Mouse (Mus musculus): ENCODE results near the gene Ggcx. TPM values are rescaled to one million over a fixed set of nuclear protein-coding genes. Genes with fewer than 3 reads are reported as not detected.
"Not testable (repeated sequence)": the region's sequence is repeated elsewhere in the genome, so short reads cannot be mapped to it uniquely, and the experiment has no call there.

Ggcx gene
- polyA plus RNA-seq, 1 experiment from 2014 or later = 31.7 TPM

DNA sequence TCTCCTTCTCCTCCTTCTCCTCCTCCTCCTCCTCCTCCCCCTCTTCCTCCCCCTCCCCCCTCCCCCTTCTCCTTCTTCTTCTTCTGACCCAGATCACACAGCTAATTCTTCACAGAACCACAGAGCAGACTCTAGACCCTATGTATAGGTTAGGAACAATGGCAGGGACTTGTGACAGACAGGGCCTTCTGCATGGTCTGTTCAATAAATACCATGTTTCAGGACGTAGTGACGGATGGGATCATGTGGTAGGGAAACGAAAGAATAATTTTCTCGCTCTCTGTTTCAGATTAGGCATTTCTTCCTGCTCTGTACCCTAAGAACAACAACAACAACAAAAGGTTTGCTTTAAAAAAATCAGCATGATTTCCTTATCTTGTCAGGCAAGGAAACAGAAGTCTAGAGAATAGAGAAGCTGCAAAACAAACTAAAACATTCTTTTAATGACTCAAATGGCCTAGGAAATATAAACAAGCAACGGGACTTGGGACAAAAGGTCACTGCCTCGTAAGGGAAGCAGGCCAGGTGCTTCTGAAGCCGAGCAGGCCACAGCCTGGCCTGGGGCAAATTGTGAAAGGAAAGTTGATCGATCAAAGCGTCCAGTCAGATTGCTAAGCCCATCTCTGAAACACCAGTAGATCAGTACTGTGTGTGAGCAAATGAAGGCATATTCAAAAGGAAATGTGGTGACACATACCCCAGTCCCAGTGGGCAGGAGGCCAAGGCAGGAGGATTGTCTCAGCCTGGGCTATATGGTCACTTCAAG lies 46.1 kb downstream of the Ggcx start:
- Histone ChIP-seq H3K4me3 (ENCODE audit: low read depth, low read length) (no peak overlapping the region), H3K4me2 (ENCODE audit: low read depth, low read length) (no peak overlapping the region), H3K36me3 (ENCODE audit: control insufficient read depth, insufficient read depth) (no peaks in the 10 kb centered on the region), H3K9me3 (replicated peaks; ENCODE audit: control insufficient read depth, low read length) (no peaks in the 10 kb centered on the region), H3K9ac (ENCODE audit: low read depth, low read length) (no peak overlapping the region), H3K27ac (ENCODE audit: low read length) (0 out of 2 replicates have a peak overlapping the region, but pooled peaks have one; percentile 30), H3K27me3 (ENCODE audit: control insufficient read depth, insufficient read depth, low read depth, low read length) (no peaks in the 10 kb centered on the region), H3K4me1 (ENCODE audit: control insufficient read depth, low read depth, low read length) (peaks cover 14% of the 10 kb centered on the region)
- ATAC-seq (ENCODE audit: low read depth) = peak; percentile 69; the same call in 1 of the 2 replicates
- 43% methylated on average over 9 of the region's 9 CpGs for WGBS (ENCODE audit: insufficient replicate concordance)

DNA sequence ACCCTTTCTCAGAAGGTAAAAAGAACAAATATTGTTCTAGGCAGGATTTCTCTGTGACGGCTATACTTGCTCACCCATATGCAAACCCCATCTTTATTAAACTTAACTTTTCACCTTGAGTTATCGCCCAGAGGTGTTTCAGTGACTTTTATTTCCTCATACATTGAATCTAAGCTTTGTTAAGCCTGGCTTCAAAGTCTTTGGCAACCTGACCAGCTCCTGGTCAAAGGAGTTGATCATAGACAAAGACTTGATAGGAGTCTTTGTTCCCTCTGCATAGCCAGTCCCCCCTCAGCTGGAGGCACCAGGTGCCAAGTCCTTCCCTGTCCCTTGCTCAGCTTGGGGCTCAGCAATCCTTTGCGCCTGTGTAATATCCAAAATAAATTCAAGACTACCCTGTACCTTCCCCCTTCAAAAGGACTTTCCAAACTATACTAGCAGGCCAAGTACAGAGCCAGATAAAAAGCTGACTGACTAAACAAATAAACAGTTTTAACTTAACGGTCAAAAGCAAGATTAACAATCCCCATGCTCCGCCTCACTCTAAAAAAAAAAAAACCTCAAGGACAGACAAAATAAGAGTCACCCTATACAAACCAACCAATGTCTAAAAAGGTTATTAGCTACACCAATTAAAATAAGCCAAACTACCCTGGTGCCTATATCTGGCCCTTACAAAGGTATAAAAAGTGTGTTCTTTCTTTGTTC lies 48.6 kb downstream of the Ggcx start:
- H3K9ac ChIP-seq (ENCODE audit: low read depth, low read length); H3K4me3 ChIP-seq (ENCODE audit: low read depth, low read length); ATAC-seq (ENCODE audit: low read depth); H3K27me3 ChIP-seq (ENCODE audit: control insufficient read depth, insufficient read depth, low read depth, low read length); H3K4me1 ChIP-seq (ENCODE audit: control insufficient read depth, low read depth, low read length); H3K4me2 ChIP-seq (ENCODE audit: low read depth, low read length); H3K36me3 ChIP-seq (ENCODE audit: control insufficient read depth, insufficient read depth); H3K9me3 ChIP-seq (replicated peaks; ENCODE audit: control insufficient read depth, low read length); H3K27ac ChIP-seq (ENCODE audit: low read length): not testable (repeated sequence)
- 62% methylated on average over 5 of the region's 5 CpGs for WGBS (ENCODE audit: insufficient replicate concordance)

DNA sequence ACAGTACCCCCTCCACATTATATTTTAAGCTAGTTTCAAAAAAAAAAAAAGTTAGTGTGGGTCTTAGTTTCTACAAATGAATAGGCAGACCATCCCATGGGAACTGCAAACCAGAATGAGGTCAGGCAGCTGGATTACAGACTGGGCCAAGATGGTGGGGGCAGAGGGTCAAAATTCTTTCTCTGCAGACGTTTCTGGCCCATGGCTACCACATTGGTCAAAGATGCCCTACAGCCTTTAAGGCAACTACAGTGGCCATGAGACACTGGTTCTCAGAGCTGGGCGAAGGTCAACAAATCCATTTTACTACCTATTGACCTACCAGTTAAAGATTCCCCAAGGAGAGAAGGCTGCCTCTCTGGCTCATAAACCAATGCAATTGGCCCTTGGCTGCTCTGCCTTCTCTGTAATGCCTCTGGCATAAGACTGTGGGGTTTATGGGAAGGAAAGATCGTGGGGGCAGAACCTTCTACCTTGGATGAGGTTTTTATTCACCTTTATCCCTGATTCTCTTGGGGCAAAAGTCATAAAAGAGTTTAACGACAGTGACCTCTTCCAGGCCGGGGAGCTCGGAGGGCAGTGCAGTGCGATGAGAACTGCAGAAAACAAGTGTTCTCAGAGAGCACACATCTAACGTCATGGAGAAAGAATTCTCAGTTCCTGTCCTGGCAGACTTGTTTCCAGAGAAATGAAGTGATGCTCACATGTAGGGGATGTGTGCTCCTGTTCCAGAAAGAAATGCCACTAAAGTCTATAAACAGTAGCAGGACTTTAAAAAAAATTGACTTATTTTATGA lies 51.5 kb downstream of the Ggcx start:
- no peak for ATAC-seq (ENCODE audit: low read depth)
- 52% methylated on average over 8 of the region's 8 CpGs for WGBS (ENCODE audit: insufficient replicate concordance)
- no peaks in the 10 kb centered on the region for H3K9me3 ChIP-seq (replicated peaks; ENCODE audit: control insufficient read depth, low read length)
- H3K36me3 ChIP-seq (ENCODE audit: control insufficient read depth, insufficient read depth) = no peaks in the 10 kb centered on the region
- no peak overlapping the region for H3K9ac ChIP-seq (ENCODE audit: low read depth, low read length)
- no peak overlapping the region for H3K4me3 ChIP-seq (ENCODE audit: low read depth, low read length)
- H3K4me1 ChIP-seq (ENCODE audit: control insufficient read depth, low read depth, low read length) = no peaks in the 10 kb centered on the region; the same call in none of the 2 replicates
- H3K27ac ChIP-seq (ENCODE audit: low read length) = no peak overlapping the region
- H3K27me3 ChIP-seq (ENCODE audit: control insufficient read depth, insufficient read depth, low read depth, low read length) = no peaks in the 10 kb centered on the region
- no peak overlapping the region for H3K4me2 ChIP-seq (ENCODE audit: low read depth, low read length)

DNA sequence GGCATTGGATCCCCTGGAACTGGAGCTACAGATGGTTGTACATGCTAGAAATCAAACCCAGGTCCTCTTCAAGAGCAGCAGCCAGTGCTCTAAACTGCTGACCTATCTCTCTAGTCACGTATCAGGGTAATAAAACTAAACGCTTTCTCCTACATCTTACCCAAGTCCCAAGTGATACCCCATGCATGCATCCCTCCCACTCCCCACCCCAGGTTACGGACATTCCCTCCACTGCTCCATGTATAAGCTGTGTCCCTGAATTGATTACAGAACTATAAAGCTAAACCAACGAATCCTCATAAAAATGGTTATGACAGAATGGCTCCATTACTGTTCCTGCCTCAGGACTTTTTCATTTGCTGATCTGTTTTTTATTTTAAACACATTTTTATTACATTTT lies 52.1 kb downstream of the Ggcx start:
- Histone ChIP-seq H3K4me3 (ENCODE audit: low read depth, low read length) (no peak overlapping the region), H3K27me3 (ENCODE audit: control insufficient read depth, insufficient read depth, low read depth, low read length) (no peaks in the 10 kb centered on the region), H3K4me2 (ENCODE audit: low read depth, low read length) (no peak overlapping the region), H3K9me3 (replicated peaks; ENCODE audit: control insufficient read depth, low read length) (no peaks in the 10 kb centered on the region), H3K27ac (ENCODE audit: low read length) (no peak overlapping the region), H3K36me3 (ENCODE audit: control insufficient read depth, insufficient read depth) (no peaks in the 10 kb centered on the region), H3K4me1 (ENCODE audit: control insufficient read depth, low read depth, low read length) (no peaks in the 10 kb centered on the region; the same call in 1 of the 2 replicates), H3K9ac (ENCODE audit: low read depth, low read length) (no peak overlapping the region)
- 70% methylated on average over 4 of the region's 4 CpGs for WGBS (ENCODE audit: insufficient replicate concordance)
- no peak for ATAC-seq (ENCODE audit: low read depth)

DNA sequence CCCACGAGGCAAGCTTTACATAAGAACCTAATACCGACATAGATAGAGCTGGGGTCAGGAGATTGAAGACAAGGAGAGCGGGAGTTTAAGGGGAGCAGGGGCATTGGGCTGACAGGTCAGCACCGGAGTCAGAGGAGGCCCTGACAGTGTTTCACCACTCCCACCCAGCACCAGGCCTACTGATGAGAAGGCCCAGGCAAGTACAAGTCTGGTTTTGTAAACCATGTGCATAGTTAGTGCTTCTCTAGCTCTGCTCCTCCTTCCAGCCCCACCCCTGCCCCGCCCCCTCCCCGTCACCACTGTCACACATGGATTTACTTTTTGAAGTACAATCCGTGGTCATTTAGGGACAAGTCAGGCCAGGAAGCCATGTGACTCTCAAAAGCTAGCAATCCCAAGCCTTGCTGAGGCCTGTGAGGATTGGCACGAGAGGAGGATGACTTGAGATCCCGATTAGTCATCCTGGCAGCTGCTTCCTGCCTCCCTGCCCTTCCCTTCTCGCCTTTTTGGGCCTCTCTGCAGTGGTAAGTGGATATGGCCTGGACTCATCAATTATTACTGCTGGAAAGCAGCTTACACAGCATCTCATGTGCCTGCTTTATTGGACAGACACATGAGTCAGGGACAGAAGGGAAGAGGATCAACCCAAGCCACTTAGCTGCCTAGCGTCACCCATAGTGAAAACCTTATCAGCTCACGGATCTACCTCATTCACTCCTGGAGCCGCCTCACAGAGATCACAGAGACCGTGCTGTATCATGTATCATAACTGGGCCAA lies 59.3 kb downstream of the Ggcx start:
- Histone ChIP-seq H3K9ac (ENCODE audit: low read depth, low read length) (no peak overlapping the region), H3K4me2 (ENCODE audit: low read depth, low read length) (no peak overlapping the region), H3K4me3 (ENCODE audit: low read depth, low read length) (no peak overlapping the region), H3K36me3 (ENCODE audit: control insufficient read depth, insufficient read depth) (no peaks in the 10 kb centered on the region), H3K27me3 (ENCODE audit: control insufficient read depth, insufficient read depth, low read depth, low read length) (no peaks in the 10 kb centered on the region), H3K27ac (ENCODE audit: low read length) (no peak overlapping the region), H3K9me3 (replicated peaks; ENCODE audit: control insufficient read depth, low read length) (no peaks in the 10 kb centered on the region), H3K4me1 (ENCODE audit: control insufficient read depth, low read depth, low read length) (no peaks in the 10 kb centered on the region)
- no peak for ATAC-seq (ENCODE audit: low read depth)
- 51% methylated on average over 14 of the region's 14 CpGs for WGBS (ENCODE audit: insufficient replicate concordance)

DNA sequence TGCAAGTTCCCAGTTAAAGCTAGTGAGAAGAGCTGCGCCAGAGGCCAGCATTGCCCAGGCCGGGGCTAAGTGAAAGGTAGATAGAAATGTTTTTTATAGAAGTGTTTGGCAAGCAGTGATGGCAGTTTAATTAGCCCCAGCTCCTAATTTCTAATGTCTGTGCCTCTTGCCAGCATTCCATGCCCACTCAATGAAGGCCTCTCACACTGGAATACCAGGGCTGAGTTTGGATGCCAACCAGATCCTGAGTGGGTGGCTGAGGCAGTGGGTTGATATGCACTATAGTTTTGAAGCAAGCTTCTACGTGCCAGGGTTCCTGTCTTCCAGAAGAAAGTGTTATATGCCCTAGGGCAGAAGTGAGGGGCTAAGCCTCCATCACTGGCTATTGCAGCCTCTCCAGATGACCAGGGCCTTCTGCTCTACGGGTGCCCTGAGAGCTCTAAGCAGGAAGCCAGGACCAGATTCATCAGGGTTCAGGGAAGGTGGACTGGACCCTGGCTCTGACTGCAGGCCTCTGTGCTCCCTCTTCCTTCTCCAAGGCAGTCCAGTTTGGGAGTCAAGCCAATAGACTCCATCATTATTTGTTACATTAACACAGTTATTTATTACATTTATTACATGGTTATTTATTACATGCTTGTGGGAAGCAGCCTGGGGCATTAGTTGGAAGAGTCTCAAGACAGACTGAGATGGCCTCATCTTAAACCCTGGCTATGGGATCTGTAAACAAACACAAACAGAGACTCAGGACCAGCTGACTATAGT lies 61.3 kb downstream of the Ggcx start:
- 70% methylated on average over 4 of the region's 4 CpGs for WGBS (ENCODE audit: insufficient replicate concordance)
- H3K4me1 ChIP-seq (ENCODE audit: control insufficient read depth, low read depth, low read length) = no peaks in the 10 kb centered on the region
- no peaks in the 10 kb centered on the region for H3K9me3 ChIP-seq (replicated peaks; ENCODE audit: control insufficient read depth, low read length)
- H3K4me3 ChIP-seq (ENCODE audit: low read depth, low read length) = no peak overlapping the region
- no peak for ATAC-seq (ENCODE audit: low read depth)
- no peak overlapping the region for H3K9ac ChIP-seq (ENCODE audit: low read depth, low read length)
- H3K27me3 ChIP-seq (ENCODE audit: control insufficient read depth, insufficient read depth, low read depth, low read length) = no peaks in the 10 kb centered on the region
- H3K4me2 ChIP-seq (ENCODE audit: low read depth, low read length) = no peak overlapping the region
- H3K36me3 ChIP-seq (ENCODE audit: control insufficient read depth, insufficient read depth) = no peaks in the 10 kb centered on the region
- H3K27ac ChIP-seq (ENCODE audit: low read length) = no peak overlapping the region

DNA sequence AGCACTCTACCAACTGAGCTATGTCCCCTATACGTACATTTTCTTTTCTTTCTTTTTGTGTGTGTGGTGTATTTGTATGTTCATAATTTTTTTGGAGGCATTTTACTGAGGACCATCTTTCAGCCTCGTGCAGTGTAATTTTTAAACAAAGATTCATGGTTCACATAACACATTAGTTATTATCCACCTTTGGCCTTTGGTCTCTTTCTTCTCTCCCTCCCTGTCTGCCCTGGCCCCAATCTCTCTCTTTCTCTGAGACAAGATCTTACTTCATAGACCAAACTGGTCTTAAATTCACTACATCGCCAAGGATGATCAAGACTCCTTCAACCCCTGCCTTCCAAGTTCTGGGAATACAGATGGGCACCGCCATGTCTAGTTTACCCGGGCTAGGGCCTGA lies 62.7 kb downstream of the Ggcx start:
- ATAC-seq (ENCODE audit: low read depth) = no peak
- H3K27ac ChIP-seq (ENCODE audit: low read length) = no peak overlapping the region
- 71% methylated on average over 5 of the region's 5 CpGs for WGBS (ENCODE audit: insufficient replicate concordance)
- no peaks in the 10 kb centered on the region for H3K36me3 ChIP-seq (ENCODE audit: control insufficient read depth, insufficient read depth)
- H3K4me3 ChIP-seq (ENCODE audit: low read depth, low read length) = no peak overlapping the region
- H3K4me1 ChIP-seq (ENCODE audit: control insufficient read depth, low read depth, low read length) = no peaks in the 10 kb centered on the region
- H3K4me2 ChIP-seq (ENCODE audit: low read depth, low read length) = no peak overlapping the region
- no peaks in the 10 kb centered on the region for H3K27me3 ChIP-seq (ENCODE audit: control insufficient read depth, insufficient read depth, low read depth, low read length)
- H3K9ac ChIP-seq (ENCODE audit: low read depth, low read length) = no peak overlapping the region
- no peaks in the 10 kb centered on the region for H3K9me3 ChIP-seq (replicated peaks; ENCODE audit: control insufficient read depth, low read length)

DNA sequence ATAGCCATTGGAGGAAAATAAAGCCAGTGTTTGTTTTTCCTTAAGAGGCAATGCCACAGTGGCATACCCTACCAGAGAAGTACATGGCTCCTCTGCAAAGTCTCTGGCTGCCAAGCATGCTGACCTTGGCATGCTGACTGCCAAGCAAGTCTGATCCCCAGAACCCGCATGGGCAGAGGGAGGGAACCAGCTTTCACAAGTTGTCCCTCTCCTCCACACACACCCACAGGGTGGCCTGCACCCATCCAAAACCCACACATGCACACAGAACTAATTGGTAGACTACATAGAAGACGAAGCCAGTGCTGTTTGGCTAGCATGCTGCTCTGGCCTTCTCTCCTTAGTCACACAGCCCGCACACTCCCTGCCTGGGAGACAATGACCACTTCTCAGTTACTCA lies 63.5 kb downstream of the Ggcx start:
- Histone ChIP-seq H3K27me3 (ENCODE audit: control insufficient read depth, insufficient read depth, low read depth, low read length) (no peaks in the 10 kb centered on the region), H3K9ac (ENCODE audit: low read depth, low read length) (no peak overlapping the region), H3K9me3 (replicated peaks; ENCODE audit: control insufficient read depth, low read length) (no peaks in the 10 kb centered on the region), H3K4me2 (ENCODE audit: low read depth, low read length) (no peak overlapping the region), H3K27ac (ENCODE audit: low read length) (no peak overlapping the region), H3K4me1 (ENCODE audit: control insufficient read depth, low read depth, low read length) (no peaks in the 10 kb centered on the region), H3K4me3 (ENCODE audit: low read depth, low read length) (no peak overlapping the region), H3K36me3 (ENCODE audit: control insufficient read depth, insufficient read depth) (no peaks in the 10 kb centered on the region)
- WGBS (ENCODE audit: insufficient replicate concordance) = 67% methylated on average over 3 of the region's 3 CpGs
- ATAC-seq (ENCODE audit: low read depth) = no peak
